Mouse (Mus musculus) MEL (cell line): Measurements from ENCODE around the gene Wbp2. TPM values are rescaled to one million over a fixed set of nuclear protein-coding genes. Genes with fewer than 3 reads are reported as not detected.

Source experiments
- DNase-seq: peaks from one replicate; pipeline ENCODE4 v3.0.0; 2011; ENCODE audit warnings: low read depth, low spot score
- H3K27ac ChIP-seq: 2 replicates; pipeline ENCODE4 v1.5.1; 2012; ENCODE audit warnings: low read depth, mild to moderate bottlenecking, control low read depth, low read length, moderate library complexity; ENCODE audit not compliant: control insufficient read depth
- H3K27me3 ChIP-seq, 2 experiments: fragments of 150-350 bp in 1 of 2; sonication (generic) in 1 of 2; 2 replicates each; pipeline ENCODE4 v1.6.1; 2012; ENCODE audit warnings: low read length in 2 of 2, mild to moderate bottlenecking in 2 of 2, improper control_type of control experiment in 1 of 2, moderate library complexity in 1 of 2; ENCODE audit not compliant: insufficient read depth in 2 of 2, control insufficient read depth in 1 of 2
- H3K36me3 ChIP-seq, 2 experiments: 2 replicates each; pipeline ENCODE4 v1.6.1; 2012 to 2014; ENCODE audit warnings: low read length in 2 of 2, improper control_type of control experiment in 1 of 2, inconsistent platforms in 1 of 2, mild to moderate bottlenecking in 1 of 2; ENCODE audit not compliant: insufficient read depth in 2 of 2, control insufficient read depth in 1 of 2
- H3K4me1 ChIP-seq, 2 experiments: fragments of 150-350 bp in 1 of 2; sonication (generic) in 1 of 2; 2 replicates each; pipeline ENCODE4 v1.6.1; 2012; ENCODE audit warnings: low read length in 2 of 2, improper control_type of control experiment in 1 of 2, mild to moderate bottlenecking in 1 of 2; ENCODE audit not compliant: insufficient read depth in 2 of 2, control insufficient read depth in 1 of 2
- H3K4me3 ChIP-seq, 2 experiments: fragments of 150-350 bp in 1 of 2; sonication (generic) in 1 of 2; 2 replicates each; pipeline ENCODE4 v1.5.1; 2012; ENCODE audit warnings: low read depth in 2 of 2, low read length in 2 of 2, mild to moderate bottlenecking in 2 of 2, moderate library complexity in 2 of 2, control low read depth in 1 of 2, improper control_type of control experiment in 1 of 2; ENCODE audit not compliant: control insufficient read depth in 1 of 2, insufficient read depth in 1 of 2
- H3K79me2 ChIP-seq: 2 replicates; pipeline ENCODE4 v1.6.1; 2012; ENCODE audit warnings: mild to moderate bottlenecking, low read length, moderate library complexity; ENCODE audit not compliant: control insufficient read depth, poor library complexity, insufficient read depth
- H3K9ac ChIP-seq: 2 replicates; pipeline ENCODE4 v1.6.1; 2012; ENCODE audit warnings: low read depth, mild to moderate bottlenecking, control low read depth, low read length, moderate library complexity; ENCODE audit not compliant: control insufficient read depth, poor library complexity, severe bottlenecking
- H3K9me3 ChIP-seq: fragments of 150-350 bp; sonication (generic); replicated peaks from 2 replicates; pipeline ENCODE4 v1.6.1; 2012; ENCODE audit warnings: mild to moderate bottlenecking, low read length, improper control_type of control experiment, moderate library complexity; ENCODE audit not compliant: insufficient read depth
- CHD1 ChIP-seq: IDR thresholded peaks from 2 replicates; pipeline ENCODE4 v1.6.1; 2012; ENCODE audit warnings: low read depth, mild to moderate bottlenecking, inconsistent platforms, low read length, improper control_type of control experiment
- CHD2 ChIP-seq: IDR thresholded peaks from 2 replicates; pipeline ENCODE4 v1.6.1; 2011; ENCODE audit warnings: low read length, improper control_type of control experiment
- CTCF ChIP-seq, 3 experiments: IDR thresholded peaks in 2 of 3; conservative IDR thresholded peaks in 1 of 3; 2 replicates each; pipeline ENCODE4 v1.5.1; 2011 to 2012; ENCODE audit warnings: low read length in 3 of 3, low read depth in 2 of 3, mild to moderate bottlenecking in 2 of 3, improper control_type of control experiment in 1 of 3, inconsistent platforms in 1 of 3, mixed read lengths in 1 of 3, moderate library complexity in 1 of 3; ENCODE audit not compliant: control insufficient read depth in 1 of 3, insufficient read depth in 1 of 3, poor library complexity in 1 of 3, severe bottlenecking in 1 of 3
- EP300 ChIP-seq, 2 experiments: IDR thresholded peaks; 2 replicates each; pipeline ENCODE4 v1.6.1; 2011; ENCODE audit warnings: improper control_type of control experiment in 2 of 2, low read length in 2 of 2, low read depth in 1 of 2, mild to moderate bottlenecking in 1 of 2
- GATA1 ChIP-seq: IDR thresholded peaks from 2 replicates; pipeline ENCODE4 v1.6.1; 2011; ENCODE audit warnings: low read depth, low read length, improper control_type of control experiment
- HCFC1 ChIP-seq: IDR thresholded peaks from 2 replicates; pipeline ENCODE4 v1.6.1; 2012; ENCODE audit warnings: low read depth, mild to moderate bottlenecking, inconsistent platforms, low read length, improper control_type of control experiment, moderate library complexity
- JUND ChIP-seq: IDR thresholded peaks from 2 replicates; pipeline ENCODE4 v1.6.1; 2011; ENCODE audit warnings: low read depth, mild to moderate bottlenecking, improper control_type of control experiment, low read length
- MAFK ChIP-seq: IDR thresholded peaks from 2 replicates; pipeline ENCODE4 v1.6.1; 2011; ENCODE audit warnings: low read depth, mild to moderate bottlenecking, low read length, improper control_type of control experiment, borderline replicate concordance
- MAX ChIP-seq: IDR thresholded peaks from 2 replicates; pipeline ENCODE4 v1.6.1; 2011; ENCODE audit warnings: low read length, improper control_type of control experiment
- MXI1 ChIP-seq: IDR thresholded peaks from 2 replicates; pipeline ENCODE4 v1.6.1; 2011; ENCODE audit warnings: mild to moderate bottlenecking, low read depth, low read length, improper control_type of control experiment
- NELFE ChIP-seq: IDR thresholded peaks from 2 replicates; pipeline ENCODE4 v1.6.1; 2011; ENCODE audit warnings: low read depth, low read length, improper control_type of control experiment
- POLR2A ChIP-seq, 2 experiments: IDR thresholded peaks; 2 replicates each; pipeline ENCODE4 v1.6.1; 2011 to 2012; ENCODE audit warnings: low read length in 2 of 2, mild to moderate bottlenecking in 2 of 2, control low read depth in 1 of 2, improper control_type of control experiment in 1 of 2, low read depth in 1 of 2, moderate library complexity in 1 of 2; ENCODE audit not compliant: control insufficient read depth in 1 of 2, insufficient read depth in 1 of 2, poor library complexity in 1 of 2
- POLR2AphosphoS2 ChIP-seq: IDR thresholded peaks from 2 replicates; pipeline ENCODE4 v1.6.1; 2011; ENCODE audit warnings: low read length, improper control_type of control experiment
- POLR2AphosphoS5 ChIP-seq: IDR thresholded peaks from 2 replicates; pipeline ENCODE4 v1.6.1; 2012; ENCODE audit warnings: low read depth, borderline replicate concordance, mild to moderate bottlenecking, inconsistent platforms, low read length, moderate library complexity, mixed read lengths
- RAD21 ChIP-seq: IDR thresholded peaks from 2 replicates; pipeline ENCODE4 v1.6.1; 2011; ENCODE audit warnings: mild to moderate bottlenecking, low read depth, low read length, improper control_type of control experiment
- SMC3 ChIP-seq: IDR thresholded peaks from 2 replicates; pipeline ENCODE4 v1.6.1; 2011; ENCODE audit warnings: low read depth, low read length, improper control_type of control experiment
- TBP ChIP-seq: IDR thresholded peaks from 2 replicates; pipeline ENCODE4 v1.8.0; 2011; ENCODE audit warnings: low read depth, low read length, improper control_type of control experiment
- TCF12 ChIP-seq: IDR thresholded peaks from 2 replicates; pipeline ENCODE4 v1.6.1; 2014; ENCODE audit warnings: low read depth, mild to moderate bottlenecking, inconsistent platforms, low read length, improper control_type of control experiment, moderate library complexity
- ZC3H11A ChIP-seq: IDR thresholded peaks from 2 replicates; pipeline ENCODE4 v1.6.1; 2012; ENCODE audit warnings: low read depth, mild to moderate bottlenecking, inconsistent platforms, low read length, improper control_type of control experiment
- polyA plus RNA-seq, 2 experiments: library from polyadenylated mRNA; stranded (reverse) in 1 of 2; unstranded in 1 of 2; fragments of >175 nt in 1 of 2; fragments of >200 nt in 1 of 2; gene quantifications; 2 replicates each; pipeline versions ENCODE4 v1.2.1 to v1.2.4; 2012; ENCODE audit warnings: low replicate concordance in 2 of 2, low read depth in 1 of 2; ENCODE audit not compliant: insufficient read length in 2 of 2, insufficient read depth in 1 of 2, missing spikeins in 1 of 2
- total RNA-seq: library from RNA; depleted of rRNA; stranded (reverse); fragments of 300-350 nt; gene quantifications from 2 replicates; pipeline ENCODE4 v1.2.3, GENCODE M21; 2012

Gene Wbp2
- total and polyA plus RNA-seq, 3 experiments, result 16.5 to 75.8 TPM; not detected in 1

DNA sequence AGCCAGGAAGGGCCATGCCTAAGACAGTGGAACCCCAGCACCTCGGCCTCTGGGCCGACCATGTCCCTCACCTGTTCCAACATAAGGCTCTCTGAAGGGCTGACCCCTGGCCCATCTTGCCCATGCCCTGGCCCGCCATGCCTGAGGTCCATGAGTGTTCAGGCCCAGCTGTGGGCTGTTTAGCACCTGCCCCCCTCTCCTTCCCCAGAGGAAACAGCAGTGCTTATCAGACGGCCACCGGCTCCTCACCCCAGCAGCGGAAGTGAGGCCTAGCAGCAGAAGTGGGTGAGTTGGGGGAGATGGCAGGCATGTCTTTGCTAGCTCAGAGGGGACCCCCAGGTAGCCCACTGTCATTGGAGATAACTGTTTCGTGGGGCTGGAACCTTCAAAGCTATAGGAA lies 10.0 kb downstream of the Wbp2 start (continued):
- TF ChIP-seq MAFK, result no peak
- peak; percentile 87 for TF ChIP-seq NELFE
- no peak for TF ChIP-seq JUND
- TF ChIP-seq ZC3H11A, result no peak
- TF ChIP-seq HCFC1, result peak; percentile 78
- peak; percentile 86 to 95 for TF ChIP-seq EP300 (IDR thresholded peaks at IDR 0.05; ENCODE audit: low read depth in 1 of 2, low read length in 2 of 2)
- TF ChIP-seq MAX, result peak; percentile 75
- 0 out of 2 replicates have a peak, but pooled peaks have one; percentile 39 for TF ChIP-seq POLR2AphosphoS5
- TF ChIP-seq GATA1, result peak; percentile 92
- peak; percentile 86 for TF ChIP-seq TBP
- no peak; the same call in 1 of the 2 replicates for TF ChIP-seq SMC3
- TF ChIP-seq POLR2A (IDR thresholded peaks at IDR 0.05; ENCODE audit: control insufficient read depth in 1 of 2, insufficient read depth in 1 of 2, low read depth in 1 of 2, low read length in 2 of 2, poor library complexity in 1 of 2), result peak; percentile 77 to 83; a peak in 3 of 4 replicates

DNA sequence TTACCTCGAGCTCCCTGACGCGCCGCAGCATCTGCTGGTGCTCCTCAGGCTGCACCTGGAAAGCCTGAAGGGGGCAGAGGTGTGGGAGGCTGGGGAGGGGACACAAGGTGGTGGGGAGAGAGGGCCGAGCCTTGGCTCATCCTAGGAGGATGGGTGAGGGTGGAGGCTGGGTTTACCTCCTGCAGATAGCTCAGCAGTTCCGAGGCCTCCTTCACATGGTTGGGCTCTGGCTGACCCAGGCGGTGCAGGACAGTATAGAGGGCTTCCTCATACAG lies 10.6 kb downstream of the Wbp2 start:
- TF ChIP-seq CTCF (IDR thresholded peaks at IDR 0.05 in 2 of 3, conservative IDR thresholded peaks at IDR 0.05 in 1 of 3; ENCODE audit: control insufficient read depth in 1 of 3, insufficient read depth in 1 of 3, low read depth in 2 of 3, low read length in 3 of 3, poor library complexity in 1 of 3, severe bottlenecking in 1 of 3), result peak in 1 of 3 experiments; percentile 30; a peak in 2 of 6 replicates
- 0 out of 2 replicates have a peak, but pooled peaks have one; percentile 14 for TF ChIP-seq TBP
- TF ChIP-seq HCFC1, result 0 out of 2 replicates have a peak, but pooled peaks have one; percentile 18
- no peak for TF ChIP-seq TCF12
- peak; percentile 61 for TF ChIP-seq CHD1
- peak; percentile 1; the same call in 1 of the 2 replicates for TF ChIP-seq MXI1
- no peak for TF ChIP-seq POLR2AphosphoS2
- no peak for TF ChIP-seq RAD21
- TF ChIP-seq MAX, result 0 out of 2 replicates have a peak, but pooled peaks have one; percentile 12
- peak; percentile 31; the same call in 1 of the 2 replicates for TF ChIP-seq CHD2
- TF ChIP-seq, all 39 proteins: peak for 7
- peak overlapping the region; percentile 59 to 78 for H3K4me3 ChIP-seq
- no peaks in the 10 kb centered on the region for H3K27me3 ChIP-seq
- peak; percentile 67 for DNase-seq
- peak overlapping the region; percentile 94 for H3K9ac ChIP-seq
- H3K36me3 ChIP-seq, result peaks cover 0 to 24% of the 10 kb centered on the region in 2 experiments; a peak in 2 of 4 replicates
- H3K4me1 ChIP-seq, result peaks cover 11 to 21% of the 10 kb centered on the region in 2 experiments
- peak overlapping the region; percentile 97 for H3K27ac ChIP-seq
- peaks cover 21% of the 10 kb centered on the region for H3K79me2 ChIP-seq
- no peaks in the 10 kb centered on the region for H3K9me3 ChIP-seq
